Mouse (Mus musculus): ENCODE results near the gene Rps3a1. TPM values are rescaled to one million over a fixed set of nuclear protein-coding genes. Genes with fewer than 3 reads are reported as not detected.
"Not testable (repeated sequence)": the region's sequence is repeated elsewhere in the genome, so short reads cannot be mapped to it uniquely, and the experiment has no call there.

Gene Rps3a1
- polyA plus RNA-seq, 1 experiment from 2014 or later, result 1,494 TPM

GRCm38 (mm10) chr3:86109099-86109498, 33.4 kb downstream of the Rps3a1 start:
- H3K4me1 ChIP-seq (ENCODE audit: control insufficient read depth, insufficient read depth, low read length), result 0 out of 2 replicates have a peak, but pooled peaks cover 4% of the 10 kb centered on the region
- no peaks in the 10 kb centered on the region for H3K27me3 ChIP-seq (ENCODE audit: control insufficient read depth, insufficient read depth, low read length)
- H3K36me3 ChIP-seq (ENCODE audit: control insufficient read depth, insufficient read depth, low read length), result no peaks in the 10 kb centered on the region; the same call in 1 of the 2 replicates
- H3K9ac ChIP-seq (replicated peaks; ENCODE audit: low read depth, low read length), result no peak overlapping the region
- H3K27ac ChIP-seq (ENCODE audit: low read length), result no peak overlapping the region; the same call in 1 of the 2 replicates
- no peak overlapping the region for H3K4me3 ChIP-seq (ENCODE audit: low read depth, low read length)
- ATAC-seq (ENCODE audit: insufficient number of reproducible peaks, insufficient read depth, low FRiP score, low read depth), result no peak
- WGBS, result 83% methylated on average over 7 of the region's 7 CpGs
- no peak overlapping the region for H3K4me2 ChIP-seq (replicated peaks; ENCODE audit: low read depth, low read length)
- no peaks in the 10 kb centered on the region for H3K9me3 ChIP-seq (ENCODE audit: control insufficient read depth, low read depth, low read length)

GRCm38 (mm10) chr3:86108576-86108975, 33.9 kb downstream of the Rps3a1 start:
- Histone ChIP-seq H3K4me1 (ENCODE audit: control insufficient read depth, insufficient read depth, low read length) (0 out of 2 replicates have a peak, but pooled peaks cover 4% of the 10 kb centered on the region), H3K36me3 (ENCODE audit: control insufficient read depth, insufficient read depth, low read length) (no peaks in the 10 kb centered on the region; the same call in 1 of the 2 replicates), H3K9me3 (ENCODE audit: control insufficient read depth, low read depth, low read length) (no peaks in the 10 kb centered on the region), H3K4me3 (ENCODE audit: low read depth, low read length) (no peak overlapping the region), H3K27ac (ENCODE audit: low read length) (no peak overlapping the region), H3K27me3 (ENCODE audit: control insufficient read depth, insufficient read depth, low read length) (no peaks in the 10 kb centered on the region), H3K4me2 (replicated peaks; ENCODE audit: low read depth, low read length) (no peak overlapping the region), H3K9ac (replicated peaks; ENCODE audit: low read depth, low read length) (no peak overlapping the region)
- peak; percentile 71; the same call in 1 of the 2 replicates for ATAC-seq (ENCODE audit: insufficient number of reproducible peaks, insufficient read depth, low FRiP score, low read depth)
- 77% methylated on average over 4 of the region's 4 CpGs for WGBS

GRCm38 (mm10) chr3:86107637-86108539, 34.6 kb downstream of the Rps3a1 start:
- no peak for ATAC-seq (ENCODE audit: insufficient number of reproducible peaks, insufficient read depth, low FRiP score, low read depth)
- no peaks in the 10 kb centered on the region; the same call in 1 of the 2 replicates for H3K36me3 ChIP-seq (ENCODE audit: control insufficient read depth, insufficient read depth, low read length)
- H3K27me3 ChIP-seq (ENCODE audit: control insufficient read depth, insufficient read depth, low read length), result no peaks in the 10 kb centered on the region
- 73% methylated on average over 8 of the region's 8 CpGs for WGBS
- no peak overlapping the region for H3K9ac ChIP-seq (replicated peaks; ENCODE audit: low read depth, low read length)
- no peak overlapping the region for H3K4me2 ChIP-seq (replicated peaks; ENCODE audit: low read depth, low read length)
- H3K9me3 ChIP-seq (ENCODE audit: control insufficient read depth, low read depth, low read length), result no peaks in the 10 kb centered on the region
- H3K4me3 ChIP-seq (ENCODE audit: low read depth, low read length), result no peak overlapping the region
- H3K27ac ChIP-seq (ENCODE audit: low read length), result no peak overlapping the region
- 0 out of 2 replicates have a peak, but pooled peaks cover 4% of the 10 kb centered on the region for H3K4me1 ChIP-seq (ENCODE audit: control insufficient read depth, insufficient read depth, low read length)

GRCm38 (mm10) chr3:86106086-86106632, 36.3 kb downstream of the Rps3a1 start:
- no peak for ATAC-seq (ENCODE audit: insufficient number of reproducible peaks, insufficient read depth, low FRiP score, low read depth)
- 0 out of 2 replicates have a peak, but pooled peaks cover 4% of the 10 kb centered on the region for H3K4me1 ChIP-seq (ENCODE audit: control insufficient read depth, insufficient read depth, low read length)
- no peaks in the 10 kb centered on the region for H3K27me3 ChIP-seq (ENCODE audit: control insufficient read depth, insufficient read depth, low read length)
- H3K4me3 ChIP-seq (ENCODE audit: low read depth, low read length), result no peak overlapping the region
- no peaks in the 10 kb centered on the region for H3K9me3 ChIP-seq (ENCODE audit: control insufficient read depth, low read depth, low read length)
- H3K36me3 ChIP-seq (ENCODE audit: control insufficient read depth, insufficient read depth, low read length), result peaks cover 4% of the 10 kb centered on the region
- H3K4me2 ChIP-seq (replicated peaks; ENCODE audit: low read depth, low read length), result no peak overlapping the region
- H3K9ac ChIP-seq (replicated peaks; ENCODE audit: low read depth, low read length), result no peak overlapping the region
- no peak overlapping the region for H3K27ac ChIP-seq (ENCODE audit: low read length)
- WGBS, result 89% methylated on average over 8 of the region's 8 CpGs

GRCm38 (mm10) chr3:86104909-86105308, 37.6 kb downstream of the Rps3a1 start:
- WGBS, result 83% methylated on average over 4 of the region's 4 CpGs
- ATAC-seq (ENCODE audit: insufficient number of reproducible peaks, insufficient read depth, low FRiP score, low read depth), result no peak
- no peak overlapping the region for H3K4me2 ChIP-seq (replicated peaks; ENCODE audit: low read depth, low read length)
- H3K4me3 ChIP-seq (ENCODE audit: low read depth, low read length), result no peak overlapping the region
- peaks cover 4% of the 10 kb centered on the region for H3K36me3 ChIP-seq (ENCODE audit: control insufficient read depth, insufficient read depth, low read length)
- no peak overlapping the region for H3K9ac ChIP-seq (replicated peaks; ENCODE audit: low read depth, low read length)
- no peaks in the 10 kb centered on the region for H3K9me3 ChIP-seq (ENCODE audit: control insufficient read depth, low read depth, low read length)
- H3K27ac ChIP-seq (ENCODE audit: low read length), result no peak overlapping the region
- H3K27me3 ChIP-seq (ENCODE audit: control insufficient read depth, insufficient read depth, low read length), result no peaks in the 10 kb centered on the region
- 0 out of 2 replicates have a peak, but pooled peaks cover under 1% of the 10 kb centered on the region for H3K4me1 ChIP-seq (ENCODE audit: control insufficient read depth, insufficient read depth, low read length)

- not testable (repeated sequence) for H3K4me3 ChIP-seq (ENCODE audit: low read depth, low read length); H3K27ac ChIP-seq (ENCODE audit: low read length); H3K27me3 ChIP-seq (ENCODE audit: control insufficient read depth, insufficient read depth, low read length); H3K4me1 ChIP-seq (ENCODE audit: control insufficient read depth, insufficient read depth, low read length); ATAC-seq (ENCODE audit: insufficient number of reproducible peaks, insufficient read depth, low FRiP score, low read depth); H3K4me2 ChIP-seq (replicated peaks; ENCODE audit: low read depth, low read length); H3K9ac ChIP-seq (replicated peaks; ENCODE audit: low read depth, low read length); H3K9me3 ChIP-seq (ENCODE audit: control insufficient read depth, low read depth, low read length); H3K36me3 ChIP-seq (ENCODE audit: control insufficient read depth, insufficient read depth, low read length)
- 93% methylated on average over 7 of the region's 7 CpGs for WGBS
These were observed 38.1 kb downstream of the Rps3a1 start for GRCm38 (mm10) chr3:86104433-86104832.

GRCm38 (mm10) chr3:86103449-86104291, 38.8 kb downstream of the Rps3a1 start:
- ATAC-seq (ENCODE audit: insufficient number of reproducible peaks, insufficient read depth, low FRiP score, low read depth), result no peak
- WGBS, result 82% methylated on average over 18 of the region's 18 CpGs
- Histone ChIP-seq H3K27me3 (ENCODE audit: control insufficient read depth, insufficient read depth, low read length) (no peaks in the 10 kb centered on the region), H3K9me3 (ENCODE audit: control insufficient read depth, low read depth, low read length) (no peaks in the 10 kb centered on the region), H3K27ac (ENCODE audit: low read length) (no peak overlapping the region), H3K4me3 (ENCODE audit: low read depth, low read length) (no peak overlapping the region), H3K36me3 (ENCODE audit: control insufficient read depth, insufficient read depth, low read length) (peaks cover 8% of the 10 kb centered on the region), H3K4me1 (ENCODE audit: control insufficient read depth, insufficient read depth, low read length) (no peaks in the 10 kb centered on the region), H3K9ac (replicated peaks; ENCODE audit: low read depth, low read length) (no peak overlapping the region), H3K4me2 (replicated peaks; ENCODE audit: low read depth, low read length) (no peak overlapping the region)

- H3K27me3 ChIP-seq (ENCODE audit: control insufficient read depth, insufficient read depth, low read length), result no peaks in the 10 kb centered on the region
- no peak overlapping the region for H3K4me3 ChIP-seq (ENCODE audit: low read depth, low read length)
- peaks cover 8% of the 10 kb centered on the region for H3K36me3 ChIP-seq (ENCODE audit: control insufficient read depth, insufficient read depth, low read length)
- no peaks in the 10 kb centered on the region for H3K4me1 ChIP-seq (ENCODE audit: control insufficient read depth, insufficient read depth, low read length)
- H3K4me2 ChIP-seq (replicated peaks; ENCODE audit: low read depth, low read length), result no peak overlapping the region
- 85% methylated on average over 6 of the region's 6 CpGs for WGBS
- H3K27ac ChIP-seq (ENCODE audit: low read length), result no peak overlapping the region
- H3K9ac ChIP-seq (replicated peaks; ENCODE audit: low read depth, low read length), result no peak overlapping the region
- ATAC-seq (ENCODE audit: insufficient number of reproducible peaks, insufficient read depth, low FRiP score, low read depth), result no peak
- H3K9me3 ChIP-seq (ENCODE audit: control insufficient read depth, low read depth, low read length), result no peaks in the 10 kb centered on the region
These were observed 40.5 kb downstream of the Rps3a1 start for GRCm38 (mm10) chr3:86101956-86102355.

Measured in stomach, embryonic 14.5 days (tissue).